Mouse (Mus musculus) skeletal muscle tissue, adult 2 months (tissue): ENCODE measurements around the gene Cttnbp2.

Experiments
- DNase-seq: peaks from one replicate; pipeline ENCODE4 v3.0.0-alpha.2; 2012; ENCODE audit warnings: low read depth, low spot score

Cttnbp2 gene

GRCm38 (mm10) chr6:18467777-18468176 is 46.9 kb downstream of the Cttnbp2 start:
- DNase-seq, result no peak

DNA sequence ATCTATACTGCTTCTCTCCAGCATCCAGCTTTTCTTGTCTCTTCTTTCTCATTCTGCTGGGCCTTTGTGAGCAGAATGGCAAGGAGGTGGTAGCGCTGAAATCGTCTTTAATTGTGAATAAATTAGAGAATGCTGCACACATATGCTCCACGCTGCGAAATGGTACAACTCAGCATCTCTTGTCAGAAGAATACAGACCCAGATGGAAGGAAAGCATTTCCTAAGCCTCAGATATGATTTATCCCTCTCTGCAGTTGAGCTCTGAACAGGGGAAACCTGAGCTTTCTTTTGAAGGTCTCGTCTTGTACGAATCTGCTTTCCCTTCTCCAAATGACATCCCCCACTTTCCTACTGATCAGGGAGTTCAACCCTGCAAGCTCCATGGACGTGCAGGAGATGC is 48.4 kb downstream of the Cttnbp2 start:
- DNase-seq, result no peak

GRCm38 (mm10) chr6:18465626-18466025 is 49.0 kb downstream of the Cttnbp2 start:
- no peak for DNase-seq

- no peak for DNase-seq
These were observed 55.0 kb downstream of the Cttnbp2 start for GRCm38 (mm10) chr6:18459657-18460056.

- DNase-seq, result no peak
These were observed 64.0 kb downstream of the Cttnbp2 start for GRCm38 (mm10) chr6:18450551-18451193.

DNA sequence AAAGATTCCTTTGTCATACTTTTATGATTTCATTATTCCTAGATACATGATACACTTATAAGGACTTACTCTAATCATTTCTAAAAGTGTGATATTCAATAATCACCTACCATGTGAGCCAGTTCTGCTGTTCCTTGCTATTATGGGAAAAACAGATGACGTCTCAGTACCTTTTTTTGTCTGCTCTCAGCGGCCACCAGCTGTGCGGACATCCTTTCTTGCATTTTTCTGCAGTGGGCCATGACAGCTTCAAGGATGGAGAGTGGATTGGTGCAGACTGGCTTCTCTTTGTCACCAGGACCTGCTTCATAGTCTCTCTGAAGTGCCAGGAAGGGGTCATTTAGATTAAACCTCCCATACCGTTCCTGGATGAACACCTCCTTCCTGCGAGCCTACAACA is 66.6 kb downstream of the Cttnbp2 start:
- no peak for DNase-seq

- no peak for DNase-seq
These were observed 67.7 kb downstream of the Cttnbp2 start for GRCm38 (mm10) chr6:18446917-18447316.

DNA sequence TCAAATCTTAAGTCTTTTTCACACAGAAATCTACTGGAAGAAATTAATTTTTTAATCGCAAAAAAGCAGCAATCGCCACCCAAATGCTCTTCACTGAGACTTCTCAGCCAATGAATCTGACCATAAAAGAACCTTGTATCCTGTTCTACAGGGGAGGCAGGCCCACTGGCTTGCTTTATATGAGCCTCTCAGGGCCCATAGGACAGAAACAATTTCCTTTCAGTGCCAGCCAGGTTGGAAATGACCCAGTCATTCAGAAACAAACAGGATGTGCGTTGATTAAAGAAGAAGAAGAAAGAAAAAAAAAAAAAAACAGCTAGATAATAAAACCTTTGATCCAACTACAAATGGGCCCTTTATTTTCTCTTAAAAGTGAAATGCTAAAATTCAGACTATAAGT is 68.3 kb downstream of the Cttnbp2 start:
- DNase-seq, result no peak

- DNase-seq, result peak; percentile 10
These were observed 68.9 kb downstream of the Cttnbp2 start for GRCm38 (mm10) chr6:18445747-18446146.

DNA sequence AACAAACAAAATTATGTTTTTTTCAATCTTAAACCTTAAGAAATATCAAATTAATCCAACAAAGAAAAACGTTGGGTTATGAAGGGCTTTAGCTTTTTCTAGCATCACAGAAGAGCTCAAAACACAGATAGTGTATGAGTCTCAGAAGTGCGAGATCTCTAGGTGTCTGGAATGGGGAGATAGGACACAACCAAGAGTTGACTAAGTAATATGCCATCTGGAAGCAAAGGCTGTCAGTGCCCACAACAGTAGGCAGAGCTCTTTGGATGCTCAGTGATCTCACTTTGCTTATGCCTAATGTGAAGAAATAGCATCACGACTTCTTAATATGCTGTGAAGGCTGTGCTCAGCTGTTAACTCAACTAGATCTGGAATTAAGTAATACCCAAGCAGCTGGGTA is 72.3 kb downstream of the Cttnbp2 start:
- no peak for DNase-seq

DNA sequence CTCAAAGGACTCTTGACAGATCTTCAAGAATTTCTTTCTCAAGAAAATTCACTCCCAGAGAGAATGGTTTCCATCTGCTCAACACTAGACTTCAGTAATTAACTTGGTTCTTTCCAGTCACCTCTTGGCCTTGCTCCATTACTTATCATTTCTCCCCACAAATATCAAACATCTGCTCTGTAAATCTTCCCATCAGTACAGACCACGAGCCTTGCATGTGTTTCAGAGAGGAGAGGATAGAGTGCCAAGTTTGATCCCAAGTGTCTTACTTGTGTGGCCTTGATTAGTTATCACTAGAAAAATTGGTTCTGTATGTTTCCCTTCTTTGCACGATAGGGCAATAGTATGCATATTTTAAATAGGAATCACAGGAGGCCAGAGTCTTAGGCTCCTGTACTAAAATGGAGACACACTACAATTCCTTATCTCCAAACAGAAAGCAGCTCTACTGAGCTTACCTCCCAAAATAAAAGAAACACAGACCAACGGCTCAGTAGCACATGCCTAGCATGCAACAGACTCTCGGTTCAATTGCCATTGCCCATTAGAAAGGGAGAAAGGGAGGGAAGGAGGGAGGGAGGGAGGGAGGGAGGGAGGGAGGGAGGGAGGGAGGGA is 73.6 kb downstream of the Cttnbp2 start:
- DNase-seq, result no peak

DNA sequence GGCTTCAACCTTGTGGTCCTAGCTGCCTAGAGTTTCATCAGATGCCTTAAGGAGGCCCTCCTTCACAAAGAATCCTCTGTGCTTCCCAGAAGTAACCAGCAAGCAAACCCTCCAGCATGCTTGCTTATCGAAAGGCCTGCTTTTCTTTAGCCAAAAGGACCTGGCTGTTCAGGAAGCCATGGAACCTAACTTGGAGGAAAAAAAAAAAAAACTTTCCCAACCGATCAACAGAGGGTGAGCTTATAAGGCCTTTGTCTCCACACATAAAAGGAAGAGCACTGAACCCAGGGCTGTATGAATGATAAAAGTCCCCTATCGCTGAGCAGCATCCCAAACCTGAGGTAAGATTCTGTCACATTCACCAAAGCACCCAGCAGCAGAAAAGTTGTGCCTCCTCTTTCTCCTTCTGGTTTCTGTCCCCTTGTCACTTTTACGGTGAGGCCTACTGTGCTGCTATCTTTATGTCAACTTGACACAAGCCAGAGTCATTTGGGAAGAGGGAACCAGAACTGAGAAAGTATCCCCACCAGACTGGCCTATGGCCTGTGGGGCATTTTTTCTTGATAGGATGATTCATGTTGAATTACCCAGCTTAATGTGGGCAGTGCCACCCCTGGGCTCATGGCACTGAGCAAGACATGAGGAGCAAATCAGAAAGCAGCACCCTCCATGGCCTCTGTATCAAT is 78.4 kb downstream of the Cttnbp2 start:
- DNase-seq, result no peak

- DNase-seq, result no peak
These were observed 79.7 kb downstream of the Cttnbp2 start for GRCm38 (mm10) chr6:18434828-18435531.

GRCm38 (mm10) chr6:18434355-18434754 is 80.3 kb downstream of the Cttnbp2 start:
- DNase-seq, result no peak

DNA sequence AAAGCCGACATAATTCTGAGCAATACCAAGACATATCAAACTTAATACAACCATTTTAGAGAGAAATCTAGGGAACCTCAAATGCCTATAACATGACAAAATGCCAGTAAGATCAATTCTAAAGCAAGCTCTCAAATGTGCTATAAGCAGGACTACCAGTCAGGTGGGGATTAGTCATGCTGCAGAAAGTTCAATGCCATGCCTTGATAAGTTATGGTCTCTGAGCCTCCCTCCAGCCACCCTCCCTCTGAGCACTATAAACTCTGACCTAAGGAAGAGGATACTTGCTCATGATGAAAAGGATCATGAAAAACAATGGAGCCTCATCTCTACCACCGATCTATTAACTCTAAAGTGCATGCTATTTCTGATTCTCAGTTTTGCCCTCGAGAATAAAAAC is 82.3 kb downstream of the Cttnbp2 start:
- DNase-seq, result no peak

DNA sequence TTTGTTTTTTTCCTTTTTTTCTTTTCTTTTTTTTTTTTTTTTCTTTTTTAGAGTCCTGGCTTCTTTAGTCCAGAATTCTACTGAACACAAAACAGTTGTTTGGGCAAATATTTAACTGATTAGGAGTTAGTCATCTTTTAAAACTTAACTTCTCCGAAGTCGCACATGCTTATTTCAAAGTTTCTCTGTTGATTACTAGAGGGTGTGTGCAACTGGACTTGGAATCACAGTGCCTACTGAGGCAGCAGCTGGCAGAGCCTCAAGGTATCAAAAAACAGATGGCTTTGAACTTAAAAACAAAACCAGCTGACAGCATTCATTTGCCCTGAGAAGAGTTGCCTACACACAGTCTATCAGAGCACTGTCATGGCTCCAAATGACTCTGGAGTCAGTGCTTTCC is 82.8 kb downstream of the Cttnbp2 start:
- no peak for DNase-seq

- no peak for DNase-seq
These were observed 84.6 kb downstream of the Cttnbp2 start for GRCm38 (mm10) chr6:18430062-18430461.

GRCm38 (mm10) chr6:18424822-18425221 is 89.8 kb downstream of the Cttnbp2 start:
- no peak for DNase-seq

DNA sequence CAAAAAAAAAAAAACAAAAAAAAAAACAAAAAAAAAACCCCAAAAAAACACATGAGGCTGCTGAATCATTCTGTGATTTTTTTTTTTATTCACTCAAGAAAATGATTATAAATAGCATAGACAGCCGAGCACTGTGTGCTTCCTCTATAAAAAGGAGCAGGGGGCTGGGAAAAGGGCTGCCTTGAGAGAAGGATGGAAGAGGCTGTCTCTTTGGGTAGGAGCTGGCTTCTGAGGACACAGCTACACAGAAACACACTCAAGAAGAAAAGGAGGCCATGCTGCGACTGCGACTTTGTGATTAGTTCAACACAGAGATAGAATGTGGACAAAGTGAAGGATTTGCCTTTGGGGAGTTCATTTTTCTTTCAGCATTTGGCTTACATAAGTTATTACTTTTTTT is 90.3 kb downstream of the Cttnbp2 start:
- DNase-seq, result no peak

DNA sequence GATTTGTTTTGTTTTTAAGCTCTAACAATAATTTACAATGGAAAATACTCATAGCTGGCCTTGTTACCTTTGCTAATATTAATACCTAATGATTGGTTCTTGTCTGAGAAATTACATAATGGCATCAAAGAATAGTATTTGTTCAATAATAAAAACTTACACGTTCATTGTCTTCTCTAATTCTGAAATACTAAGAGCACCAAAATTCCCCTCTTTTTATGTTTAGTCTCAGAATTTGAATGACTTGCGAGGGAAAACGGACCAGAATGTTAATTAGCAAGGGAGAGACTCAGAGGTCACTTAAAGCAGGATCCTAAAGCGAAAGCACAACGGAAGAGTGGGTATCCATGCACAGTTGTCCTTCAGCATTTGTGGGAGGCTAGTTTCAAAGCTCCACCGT is 91.5 kb downstream of the Cttnbp2 start:
- no peak for DNase-seq

DNA sequence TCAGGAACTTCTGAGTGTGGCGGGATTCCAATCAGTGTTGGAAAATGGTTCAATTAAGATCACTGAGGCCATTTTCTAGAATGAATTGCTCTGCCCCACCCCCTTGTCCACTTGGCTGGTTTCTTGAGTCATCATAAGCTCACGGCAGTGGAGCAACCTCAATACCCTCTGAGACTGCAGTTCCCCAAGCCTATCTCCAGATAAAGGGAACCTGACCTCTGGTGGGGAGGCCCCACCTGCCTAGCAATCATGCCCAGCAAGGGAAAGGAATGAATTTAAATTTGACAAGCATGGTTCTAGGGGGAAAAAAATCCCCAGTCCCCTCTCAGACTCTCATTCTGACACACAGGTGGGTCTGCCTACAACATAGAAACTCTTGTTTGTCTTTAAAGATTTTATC is 93.1 kb downstream of the Cttnbp2 start:
- DNase-seq, result no peak

GRCm38 (mm10) chr6:18420660-18421059 is 94.0 kb downstream of the Cttnbp2 start:
- no peak for DNase-seq
